Mouse (Mus musculus): ENCODE results near the gene C4bp. TPM values are rescaled to one million over a fixed set of nuclear protein-coding genes. Genes with fewer than 3 reads are reported as not detected.

Gene C4bp
- 0.45 and 0.81 TPM in 2 replicates for polyA plus RNA-seq (2015; fragmentation: Nextera tagmentation; extraction: Ambion mirVana)

DNA sequence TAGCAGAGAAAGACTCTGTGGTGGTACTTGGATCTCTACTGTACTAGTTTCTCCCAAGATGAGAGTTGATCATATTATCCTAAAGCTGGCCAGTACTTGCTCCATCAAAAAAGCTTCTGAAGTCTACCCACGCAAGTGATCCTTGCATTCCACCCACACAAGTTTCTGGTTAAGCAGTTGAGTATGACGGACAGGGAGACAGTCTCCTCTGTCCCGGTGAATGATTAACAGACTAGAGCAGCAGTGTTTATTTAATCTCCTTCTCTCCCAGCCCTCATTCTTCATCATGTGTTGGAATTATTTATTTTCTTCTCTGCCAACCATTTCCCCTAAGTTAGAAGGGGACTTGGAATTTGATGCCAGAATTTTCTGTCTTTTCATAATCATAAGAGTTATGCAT, at the start of gene C4bp:
Gene C4bp, minus strand, starts transcription at position 179 of the 400 bp plus-strand sequence.
- Histone ChIP-seq H3K4me3 (replicated peaks; ENCODE audit: low read length) (no peak within 1 kb of the TSS), H3K27me3 (ENCODE audit: control insufficient read depth, insufficient read depth, low read length) (no peaks in the 10 kb centered on the region), H3K4me2 (ENCODE audit: low read depth, low read length) (no peak within 1 kb of the TSS), H3K36me3 (ENCODE audit: control insufficient read depth, insufficient read depth, low read length) (no peaks in the 10 kb centered on the region), H3K9ac (ENCODE audit: low read length) (no peak within 1 kb of the TSS), H3K4me1 (ENCODE audit: control insufficient read depth, insufficient read depth, low read length) (no peaks in the 10 kb centered on the region), H3K9me3 (replicated peaks; ENCODE audit: control insufficient read depth, low read length) (no peaks in the 10 kb centered on the region), H3K27ac (ENCODE audit: low read length) (no peak within 1 kb of the TSS)
- no peak for ATAC-seq (ENCODE audit: insufficient read depth, low FRiP score)
- WGBS, result 32% methylated on average over 3 of the region's 3 CpGs

DNA sequence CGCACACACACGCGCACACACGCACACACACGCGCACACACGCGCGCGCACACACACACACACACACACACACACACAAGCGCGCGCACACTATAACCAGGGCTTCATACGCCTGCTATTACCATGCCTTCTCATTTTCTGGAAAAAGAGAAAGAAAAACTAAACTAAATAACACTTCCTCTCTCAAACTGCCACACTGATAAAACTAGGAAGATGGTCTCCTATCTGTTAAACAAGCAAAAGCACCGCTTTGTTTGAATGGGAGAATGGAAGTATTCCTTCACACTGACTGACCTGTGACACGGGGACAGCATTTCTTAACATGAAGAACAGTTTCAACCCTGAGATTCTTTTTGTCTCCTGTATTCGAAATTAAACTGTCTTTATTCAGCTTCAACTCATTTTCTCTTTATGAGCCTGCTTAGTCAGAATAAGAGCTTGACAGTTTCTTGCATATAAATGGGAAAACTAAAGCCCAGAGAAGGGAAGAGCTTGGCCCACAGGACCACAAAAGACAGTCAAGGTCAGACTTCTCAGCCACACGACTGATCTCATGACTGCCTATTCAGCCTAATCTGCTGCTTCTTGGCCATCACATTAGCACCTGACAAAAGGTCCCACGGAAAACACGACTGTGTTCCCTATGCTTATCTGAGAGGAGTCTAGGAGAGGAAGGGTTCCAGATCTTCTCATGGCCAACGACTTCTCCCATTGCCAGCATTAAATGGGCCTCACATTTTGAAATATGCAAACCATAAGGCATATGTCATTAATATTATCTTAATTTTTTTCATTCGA, 49.0 kb upstream of the C4bp start:
- H3K9me3 ChIP-seq (replicated peaks; ENCODE audit: control insufficient read depth, low read length), result no peaks in the 10 kb centered on the region
- peaks cover 13% of the 10 kb centered on the region; the same call in 1 of the 2 replicates for H3K36me3 ChIP-seq (ENCODE audit: control insufficient read depth, insufficient read depth, low read length)
- no peak overlapping the region for H3K9ac ChIP-seq (ENCODE audit: low read length)
- no peak for ATAC-seq (ENCODE audit: insufficient read depth, low FRiP score)
- 0 out of 2 replicates have a peak, but pooled peaks cover 3% of the 10 kb centered on the region for H3K4me1 ChIP-seq (ENCODE audit: control insufficient read depth, insufficient read depth, low read length)
- no peaks in the 10 kb centered on the region for H3K27me3 ChIP-seq (ENCODE audit: control insufficient read depth, insufficient read depth, low read length)
- no peak overlapping the region for H3K4me2 ChIP-seq (ENCODE audit: low read depth, low read length)
- 89% methylated on average over 22 of the region's 22 CpGs for WGBS
- no peak overlapping the region for H3K4me3 ChIP-seq (replicated peaks; ENCODE audit: low read length)
- H3K27ac ChIP-seq (ENCODE audit: low read length), result no peak overlapping the region

- ATAC-seq (ENCODE audit: insufficient read depth, low FRiP score), result no peak
- no peaks in the 10 kb centered on the region for H3K27me3 ChIP-seq (ENCODE audit: control insufficient read depth, insufficient read depth, low read length)
- no peak overlapping the region for H3K9ac ChIP-seq (ENCODE audit: low read length)
- no peaks in the 10 kb centered on the region for H3K9me3 ChIP-seq (replicated peaks; ENCODE audit: control insufficient read depth, low read length)
- H3K36me3 ChIP-seq (ENCODE audit: control insufficient read depth, insufficient read depth, low read length), result peaks cover 31% of the 10 kb centered on the region
- H3K4me1 ChIP-seq (ENCODE audit: control insufficient read depth, insufficient read depth, low read length), result no peaks in the 10 kb centered on the region
- no peak overlapping the region for H3K4me3 ChIP-seq (replicated peaks; ENCODE audit: low read length)
- H3K4me2 ChIP-seq (ENCODE audit: low read depth, low read length), result no peak overlapping the region
- WGBS, result 71% methylated on average over 2 of the region's 2 CpGs
- no peak overlapping the region for H3K27ac ChIP-seq (ENCODE audit: low read length)
These were observed 42.2 kb upstream of the C4bp start for GRCm38 (mm10) chr1:130703613-130704012.

GRCm38 (mm10) chr1:130701976-130702375, 40.5 kb upstream of the C4bp start:
- WGBS, result 91% methylated on average over 11 of the region's 11 CpGs
- no peak overlapping the region for H3K9ac ChIP-seq (ENCODE audit: low read length)
- H3K36me3 ChIP-seq (ENCODE audit: control insufficient read depth, insufficient read depth, low read length), result peaks cover 29% of the 10 kb centered on the region
- no peaks in the 10 kb centered on the region for H3K4me1 ChIP-seq (ENCODE audit: control insufficient read depth, insufficient read depth, low read length)
- no peaks in the 10 kb centered on the region for H3K27me3 ChIP-seq (ENCODE audit: control insufficient read depth, insufficient read depth, low read length)
- no peak overlapping the region for H3K4me3 ChIP-seq (replicated peaks; ENCODE audit: low read length)
- ATAC-seq (ENCODE audit: insufficient read depth, low FRiP score), result no peak
- H3K27ac ChIP-seq (ENCODE audit: low read length), result no peak overlapping the region
- H3K4me2 ChIP-seq (ENCODE audit: low read depth, low read length), result no peak overlapping the region
- H3K9me3 ChIP-seq (replicated peaks; ENCODE audit: control insufficient read depth, low read length), result no peaks in the 10 kb centered on the region

DNA sequence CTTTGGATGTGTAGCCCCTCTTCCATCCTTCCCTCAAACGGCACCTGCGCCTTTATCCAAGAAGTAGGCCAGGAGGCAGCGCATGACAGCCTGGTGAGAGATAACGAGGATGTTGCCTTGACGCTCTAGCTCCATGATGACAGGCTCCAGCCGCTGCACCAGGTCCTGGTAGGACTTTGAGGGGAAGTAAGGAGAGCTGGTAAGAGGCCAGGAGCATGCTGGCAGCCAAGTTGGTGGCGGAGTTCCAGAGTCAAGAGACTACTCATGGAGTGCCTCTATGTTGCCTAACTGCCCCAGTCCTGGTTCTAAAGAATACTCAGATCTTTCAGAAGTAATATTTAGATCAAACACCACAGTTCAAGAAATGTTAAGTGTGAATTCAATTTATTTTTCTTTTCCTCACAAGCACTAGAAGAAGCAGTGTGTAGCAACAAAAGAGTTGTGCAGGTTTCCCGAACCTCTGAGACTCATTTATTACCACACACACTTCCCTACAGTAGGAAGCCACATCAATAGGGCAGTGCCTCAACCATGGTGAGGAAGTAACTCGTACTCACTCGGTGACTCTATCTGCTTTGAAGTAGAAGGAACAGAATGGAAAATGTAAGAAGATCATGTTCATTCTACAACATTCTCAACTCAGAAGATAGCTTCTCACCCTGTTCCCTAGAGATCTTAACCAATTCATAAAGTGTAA, 38.7 kb upstream of the C4bp start:
- H3K4me1 ChIP-seq (ENCODE audit: control insufficient read depth, insufficient read depth, low read length), result no peaks in the 10 kb centered on the region
- H3K9ac ChIP-seq (ENCODE audit: low read length), result no peak overlapping the region
- no peak overlapping the region for H3K27ac ChIP-seq (ENCODE audit: low read length)
- no peak for ATAC-seq (ENCODE audit: insufficient read depth, low FRiP score)
- H3K9me3 ChIP-seq (replicated peaks; ENCODE audit: control insufficient read depth, low read length), result no peaks in the 10 kb centered on the region
- WGBS, result 92% methylated on average over 10 of the region's 10 CpGs
- H3K4me3 ChIP-seq (replicated peaks; ENCODE audit: low read length), result no peak overlapping the region
- no peaks in the 10 kb centered on the region for H3K27me3 ChIP-seq (ENCODE audit: control insufficient read depth, insufficient read depth, low read length)
- no peak overlapping the region for H3K4me2 ChIP-seq (ENCODE audit: low read depth, low read length)
- H3K36me3 ChIP-seq (ENCODE audit: control insufficient read depth, insufficient read depth, low read length), result peaks cover 22% of the 10 kb centered on the region; the same call in 1 of the 2 replicates

DNA sequence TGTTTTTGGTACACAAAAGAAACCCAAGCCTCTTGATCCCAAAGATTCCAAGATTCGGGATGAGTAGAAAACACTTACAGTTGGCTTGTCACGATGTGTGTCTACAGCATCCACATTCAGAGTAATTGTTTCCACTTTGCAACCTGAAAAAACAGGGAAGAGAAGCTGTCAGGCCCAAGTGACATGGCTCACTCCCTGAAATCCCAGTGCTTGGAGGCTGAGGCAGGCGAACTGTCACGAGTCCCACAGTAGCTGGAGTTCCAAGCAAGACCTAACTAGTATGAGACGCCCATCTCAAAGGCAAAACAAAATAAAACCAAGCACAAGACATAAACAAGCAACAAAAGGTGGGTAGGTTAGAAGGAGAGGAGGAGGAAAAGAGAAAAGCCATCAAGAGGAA, 37.2 kb upstream of the C4bp start:
- Histone ChIP-seq H3K4me1 (ENCODE audit: control insufficient read depth, insufficient read depth, low read length) (no peaks in the 10 kb centered on the region), H3K4me3 (replicated peaks; ENCODE audit: low read length) (no peak overlapping the region), H3K9me3 (replicated peaks; ENCODE audit: control insufficient read depth, low read length) (no peaks in the 10 kb centered on the region), H3K9ac (ENCODE audit: low read length) (no peak overlapping the region), H3K36me3 (ENCODE audit: control insufficient read depth, insufficient read depth, low read length) (peaks cover 22% of the 10 kb centered on the region; the same call in 1 of the 2 replicates), H3K4me2 (ENCODE audit: low read depth, low read length) (no peak overlapping the region), H3K27me3 (ENCODE audit: control insufficient read depth, insufficient read depth, low read length) (no peaks in the 10 kb centered on the region), H3K27ac (ENCODE audit: low read length) (no peak overlapping the region)
- no peak for ATAC-seq (ENCODE audit: insufficient read depth, low FRiP score)
- WGBS, result 91% methylated on average over 5 of the region's 5 CpGs

GRCm38 (mm10) chr1:130683905-130684304, 22.5 kb upstream of the C4bp start:
- peaks cover 4% of the 10 kb centered on the region; the same call in 1 of the 2 replicates for H3K36me3 ChIP-seq (ENCODE audit: control insufficient read depth, insufficient read depth, low read length)
- no peak for ATAC-seq (ENCODE audit: insufficient read depth, low FRiP score)
- H3K27ac ChIP-seq (ENCODE audit: low read length), result no peak overlapping the region
- no peak overlapping the region for H3K4me3 ChIP-seq (replicated peaks; ENCODE audit: low read length)
- no peaks in the 10 kb centered on the region for H3K9me3 ChIP-seq (replicated peaks; ENCODE audit: control insufficient read depth, low read length)
- H3K9ac ChIP-seq (ENCODE audit: low read length), result no peak overlapping the region
- no peak overlapping the region for H3K4me2 ChIP-seq (ENCODE audit: low read depth, low read length)
- H3K27me3 ChIP-seq (ENCODE audit: control insufficient read depth, insufficient read depth, low read length), result no peaks in the 10 kb centered on the region
- WGBS, result 65% methylated on average over 1 of the region's 1 CpGs
- H3K4me1 ChIP-seq (ENCODE audit: control insufficient read depth, insufficient read depth, low read length), result no peaks in the 10 kb centered on the region

DNA sequence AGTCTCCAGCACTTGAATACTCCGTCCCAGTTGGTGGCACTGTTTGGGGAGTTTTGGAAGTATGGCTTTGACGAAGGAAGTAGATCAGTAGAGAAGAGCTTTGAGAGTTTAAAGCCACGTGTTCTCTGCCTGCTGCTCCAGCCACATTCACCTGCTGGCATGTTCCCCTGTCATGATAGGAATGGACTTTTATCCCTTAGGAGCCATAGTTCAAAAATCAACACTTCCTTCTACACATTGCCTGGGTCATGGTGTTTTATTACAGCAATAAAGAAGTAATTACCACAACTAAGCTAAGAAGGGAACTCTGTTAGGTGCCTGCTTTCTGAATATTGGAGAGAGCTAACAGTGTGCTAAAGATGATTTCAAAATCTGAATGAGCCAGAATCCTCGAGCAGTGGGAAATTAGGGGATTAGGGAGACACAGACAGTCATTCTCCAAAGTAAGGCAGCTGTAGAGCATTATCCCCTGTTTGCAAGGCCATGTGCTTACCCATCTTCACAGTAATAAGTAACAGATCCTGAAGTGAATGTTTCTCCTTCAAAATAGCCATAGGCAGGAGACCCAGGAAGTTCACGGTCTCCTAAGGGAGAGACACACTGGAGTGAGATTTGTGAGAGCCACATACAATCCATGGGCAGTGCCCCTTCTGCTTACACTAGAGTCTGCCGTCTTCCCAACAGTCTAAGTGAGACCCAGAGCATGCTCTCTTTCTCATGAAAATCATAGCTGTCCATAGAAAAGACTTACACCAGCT, 20.4 kb upstream of the C4bp start:
- H3K4me1 ChIP-seq (ENCODE audit: control insufficient read depth, insufficient read depth, low read length), result no peaks in the 10 kb centered on the region
- no peak overlapping the region for H3K4me3 ChIP-seq (replicated peaks; ENCODE audit: low read length)
- no peak overlapping the region for H3K9ac ChIP-seq (ENCODE audit: low read length)
- no peaks in the 10 kb centered on the region for H3K36me3 ChIP-seq (ENCODE audit: control insufficient read depth, insufficient read depth, low read length)
- H3K4me2 ChIP-seq (ENCODE audit: low read depth, low read length), result no peak overlapping the region
- WGBS, result 64% methylated on average over 6 of the region's 6 CpGs
- no peak overlapping the region for H3K27ac ChIP-seq (ENCODE audit: low read length)
- H3K9me3 ChIP-seq (replicated peaks; ENCODE audit: control insufficient read depth, low read length), result no peaks in the 10 kb centered on the region
- no peak for ATAC-seq (ENCODE audit: insufficient read depth, low FRiP score)
- H3K27me3 ChIP-seq (ENCODE audit: control insufficient read depth, insufficient read depth, low read length), result no peaks in the 10 kb centered on the region

GRCm38 (mm10) chr1:130681075-130681474, 19.6 kb upstream of the C4bp start:
- WGBS, result 49% methylated on average over 2 of the region's 2 CpGs

More at GRCm38 (mm10) chr1:130681075-130681474, 19.6 kb upstream of the C4bp start:
- Histone ChIP-seq H3K9ac (ENCODE audit: low read length) (no peak overlapping the region), H3K36me3 (ENCODE audit: control insufficient read depth, insufficient read depth, low read length) (no peaks in the 10 kb centered on the region), H3K9me3 (replicated peaks; ENCODE audit: control insufficient read depth, low read length) (no peaks in the 10 kb centered on the region), H3K27ac (ENCODE audit: low read length) (no peak overlapping the region), H3K4me2 (ENCODE audit: low read depth, low read length) (no peak overlapping the region), H3K4me1 (ENCODE audit: control insufficient read depth, insufficient read depth, low read length) (no peaks in the 10 kb centered on the region), H3K4me3 (replicated peaks; ENCODE audit: low read length) (no peak overlapping the region), H3K27me3 (ENCODE audit: control insufficient read depth, insufficient read depth, low read length) (no peaks in the 10 kb centered on the region)
- 0 out of 2 replicates have a peak, but pooled peaks have one; percentile 21 for ATAC-seq (ENCODE audit: insufficient read depth, low FRiP score)

Measured in stomach, embryonic 16.5 days (tissue).